Mouse (Mus musculus): ENCODE results near the gene Ndufaf7. TPM values are rescaled to one million over a fixed set of nuclear protein-coding genes. Genes with fewer than 3 reads are reported as not detected.

Gene Ndufaf7
- polyA plus RNA-seq, 1 experiment from 2014 or later: 58.2 TPM

Other genes with a start within 250 kb of the Ndufaf7 start
- gene Strn, start 199.9 kb upstream of the Ndufaf7 start, polyA plus RNA-seq (2016; fragmentation: Nextera tagmentation; extraction: Ambion mirVana): 7.8 and 9.1 TPM in 2 replicates
- gene Heatr5b, start 101.8 kb upstream of the Ndufaf7 start, polyA plus RNA-seq (2016; fragmentation: Nextera tagmentation; extraction: Ambion mirVana): 24.8 and 25.5 TPM in 2 replicates
- gene Gpatch11, start 101.6 kb upstream of the Ndufaf7 start, polyA plus RNA-seq (2016; fragmentation: Nextera tagmentation; extraction: Ambion mirVana): 45.1 and 54.9 TPM in 2 replicates
- 7.7 and 11.1 TPM in 2 replicates for gene Eif2ak2, start 54.6 kb upstream of the Ndufaf7 start, polyA plus RNA-seq (2016; fragmentation: Nextera tagmentation; extraction: Ambion mirVana)
- 0.10 and 0.21 TPM in 2 replicates for gene Sult6b1, start 30.1 kb upstream of the Ndufaf7 start, polyA plus RNA-seq (2016; fragmentation: Nextera tagmentation; extraction: Ambion mirVana)
- 102 and 111 TPM in 2 replicates for gene Cebpzos, start 20.6 kb upstream of the Ndufaf7 start, polyA plus RNA-seq (2016; fragmentation: Nextera tagmentation; extraction: Ambion mirVana)
- 65.6 and 67.2 TPM in 2 replicates for gene Cebpz, start 70 bp upstream of the Ndufaf7 start, polyA plus RNA-seq (2016; fragmentation: Nextera tagmentation; extraction: Ambion mirVana)
- 46.1 and 46.5 TPM in 2 replicates for gene Prkd3, start 83.7 kb downstream of the Ndufaf7 start, polyA plus RNA-seq (2016; fragmentation: Nextera tagmentation; extraction: Ambion mirVana)
- gene Qpct, start 114.8 kb downstream of the Ndufaf7 start, polyA plus RNA-seq (2016; fragmentation: Nextera tagmentation; extraction: Ambion mirVana): 10.0 and 10.6 TPM in 2 replicates